9 mouse cellular contexts compared by ENCODE assay signal in the genomic region with DNA sequence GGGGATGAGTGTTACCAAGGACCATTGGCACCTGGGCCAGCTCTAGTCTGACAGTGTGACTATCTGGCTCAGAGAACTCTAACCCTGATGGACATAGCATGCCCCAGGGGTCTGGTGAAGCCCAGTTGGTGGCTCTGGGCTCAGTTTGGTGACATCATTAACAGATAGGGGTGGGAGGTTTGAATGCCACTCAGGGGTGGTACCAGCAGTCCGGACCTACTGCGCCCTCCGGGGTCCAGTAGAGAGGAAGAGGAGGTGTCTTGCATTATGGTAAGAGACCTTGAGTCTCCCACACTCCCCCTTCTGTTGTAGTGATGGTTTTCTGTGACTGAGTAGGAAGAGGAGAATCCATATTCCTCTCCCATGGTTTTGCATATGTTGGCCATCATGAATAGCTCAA. TPM values are rescaled to one million over a fixed set of nuclear protein-coding genes. Genes with fewer than 3 reads are reported as not detected.
DNase-seq lines count a peak whose midpoint lies in the region; ATAC-seq and TF ChIP-seq lines count a peak whose summit lies in the region.
"Had no signal": no experiment of that assay in that cellular context is flagged by ENCODE, and none has a peak within 500 bp of the region (broad histone marks: within the 10 kb centered on the region; RNA-seq: fewer than 3 reads in every experiment).

No protein-coding gene starts in this region.

- no peak overlapping the region for H3K27ac ChIP-seq in lung, embryonic 14.5 days (ENCODE audit: low read depth)
- no peak overlapping the region for H3K27ac ChIP-seq in forebrain, embryonic 11.5 days (ENCODE audit: low read depth, low read length)
- H3K27ac ChIP-seq in intestine, embryonic 15.5 days, result peak overlapping the region; percentile 25; the same call in 1 of the 2 replicates
- H3K27ac ChIP-seq in neural tube, embryonic 14.5 days (ENCODE audit: low read depth, low read length), result no peak overlapping the region

- H3K4me3 ChIP-seq in lung, embryonic 14.5 days (ENCODE audit: low read depth, low read length), result peak overlapping the region; percentile 78; the same call in 1 of the 2 replicates
- no peak overlapping the region for H3K4me3 ChIP-seq in forebrain, embryonic 11.5 days (ENCODE audit: low read depth, low read length)
- H3K4me3 ChIP-seq in intestine, embryonic 15.5 days (replicated peaks), result peak overlapping the region; percentile 70; the same call in 1 of the 2 replicates
- H3K4me3 ChIP-seq in neural tube, embryonic 14.5 days (ENCODE audit: low read depth, low read length), result peak overlapping the region; percentile 86

- 92% methylated on average over 3 of the region's 3 CpGs for WGBS in lung, embryonic 14.5 days
- 89% methylated on average over 3 of the region's 3 CpGs for WGBS in forebrain, embryonic 11.5 days
- 93% methylated on average over 3 of the region's 3 CpGs for WGBS in intestine, embryonic 15.5 days
- 82% methylated on average over 3 of the region's 3 CpGs for WGBS in neural tube, embryonic 14.5 days

- ATAC-seq in lung, embryonic 14.5 days (ENCODE audit: insufficient read depth), result no peak
- no peak for ATAC-seq in forebrain, embryonic 11.5 days (replicated peaks; ENCODE audit: low FRiP score)
- ATAC-seq in intestine, embryonic 15.5 days, result no peak
- no peak for ATAC-seq in neural tube, embryonic 14.5 days (ENCODE audit: low read depth)

- H3K9ac ChIP-seq in lung, embryonic 14.5 days, result no peak overlapping the region
- H3K9ac ChIP-seq in forebrain, embryonic 11.5 days (ENCODE audit: low read length), result peak overlapping the region; percentile 9; the same call in 1 of the 2 replicates
- H3K9ac ChIP-seq in intestine, embryonic 15.5 days, result no peak overlapping the region
- no peak overlapping the region for H3K9ac ChIP-seq in neural tube, embryonic 14.5 days (replicated peaks; ENCODE audit: low read depth, low read length)

- H3K36me3 ChIP-seq in lung, embryonic 14.5 days (ENCODE audit: insufficient read depth), result peaks cover 19% of the 10 kb centered on the region; the same call in 1 of the 2 replicates
- H3K36me3 ChIP-seq in forebrain, embryonic 11.5 days (ENCODE audit: control insufficient read depth, insufficient read depth, low read length), result no peaks in the 10 kb centered on the region; the same call in 1 of the 2 replicates
- H3K36me3 ChIP-seq in intestine, embryonic 15.5 days, result no peaks in the 10 kb centered on the region
- H3K36me3 ChIP-seq in neural tube, embryonic 14.5 days (ENCODE audit: control insufficient read depth, insufficient read depth, low read length), result no peaks in the 10 kb centered on the region

- peaks cover 17% of the 10 kb centered on the region; the same call in 1 of the 2 replicates for H3K4me1 ChIP-seq in lung, embryonic 14.5 days (ENCODE audit: insufficient read depth)
- H3K4me1 ChIP-seq in forebrain, embryonic 11.5 days (replicated peaks; ENCODE audit: control insufficient read depth, insufficient read depth, low read length), result peaks cover 14% of the 10 kb centered on the region
- H3K4me1 ChIP-seq in intestine, embryonic 15.5 days (replicated peaks), result peaks cover 63% of the 10 kb centered on the region
- peaks cover 52% of the 10 kb centered on the region for H3K4me1 ChIP-seq in neural tube, embryonic 14.5 days (ENCODE audit: control insufficient read depth, insufficient read depth, low read length)

- H3K27me3 ChIP-seq in lung, embryonic 14.5 days (ENCODE audit: insufficient read depth, low read length), result no peaks in the 10 kb centered on the region
- no peaks in the 10 kb centered on the region for H3K27me3 ChIP-seq in forebrain, embryonic 11.5 days (ENCODE audit: control insufficient read depth, insufficient read depth, low read length)
- H3K27me3 ChIP-seq in intestine, embryonic 15.5 days (replicated peaks), result no peaks in the 10 kb centered on the region
- no peaks in the 10 kb centered on the region for H3K27me3 ChIP-seq in neural tube, embryonic 14.5 days (ENCODE audit: control insufficient read depth, insufficient read depth, low read length)

- TF ChIP-seq CTCF in lung, embryonic 14.5 days (IDR thresholded peaks at IDR 0.05; ENCODE audit: low read depth), result no peak

- no peaks in the 10 kb centered on the region for H3K9me3 ChIP-seq in lung, embryonic 14.5 days (ENCODE audit: low read depth, low read length)
- H3K9me3 ChIP-seq in forebrain, embryonic 11.5 days (ENCODE audit: control insufficient read depth, low read length), result no peaks in the 10 kb centered on the region
- H3K9me3 ChIP-seq in intestine, embryonic 15.5 days, result no peaks in the 10 kb centered on the region
- no peaks in the 10 kb centered on the region for H3K9me3 ChIP-seq in neural tube, embryonic 14.5 days (ENCODE audit: control insufficient read depth, low read length)

- H3K4me2 ChIP-seq in lung, embryonic 14.5 days, result peak overlapping the region; percentile 94
- no peak overlapping the region for H3K4me2 ChIP-seq in forebrain, embryonic 11.5 days (ENCODE audit: low read depth, low read length, severe bottlenecking)
- H3K4me2 ChIP-seq in intestine, embryonic 15.5 days (replicated peaks), result peak overlapping the region; percentile 90
- peak overlapping the region; percentile 98 for H3K4me2 ChIP-seq in neural tube, embryonic 14.5 days (ENCODE audit: low read depth, low read length)

- no peak for DNase-seq in lung, embryonic 14.5 days
- DNase-seq in lung, postnatal 36 days, result no peak
- DNase-seq in forebrain, embryonic 11.5 days (ENCODE audit: low spot score), result peak; percentile 43
- no peak for DNase-seq in frontal cortex, adult 2 months (ENCODE audit: extremely low spot score in 1 of 2, low spot score in 1 of 2)
- DNase-seq in thymus, postnatal 36 days, result no peak
- DNase-seq: adrenal gland, postnatal 10 days; gastrocnemius, postnatal 14 days had no signal

RNA-seq across cellular contexts. Expression of gene Hs6st1, which starts 3.4 kb away (rescaled TPM):
- polyA plus RNA-seq in lung, embryonic 14.5 days (2014; fragmentation: Nextera tagmentation; extraction: Ambion mirVana), result 14.2 and 16.2 TPM in 2 replicates
- 14.9 and 17.3 TPM in 2 replicates for polyA plus RNA-seq in forebrain, embryonic 11.5 days (2014; fragmentation: Nextera tagmentation; extraction: Ambion mirVana)
- 10.6 TPM in 2 replicates for polyA plus RNA-seq in intestine, embryonic 15.5 days (2015; fragmentation: Nextera tagmentation; extraction: Ambion mirVana)
- 17.7 and 18.1 TPM in 2 replicates for polyA plus RNA-seq in neural tube, embryonic 14.5 days (2014; fragmentation: Nextera tagmentation; extraction: Ambion mirVana)
- 44.8 and 44.9 TPM in 2 replicates for polyA plus RNA-seq in frontal cortex, adult 2 months (2012; rRNA removed)
